Mouse (Mus musculus): ENCODE results near the gene 4930562C15Rik. TPM values are rescaled to one million over a fixed set of nuclear protein-coding genes. Genes with fewer than 3 reads are reported as not detected.

Gene 4930562C15Rik
- polyA plus RNA-seq, 1 experiment, result not detected

GRCm38 (mm10) chr16:4916608-4917007, 81.4 kb downstream of the 4930562C15Rik start:
- no peak overlapping the region for H3K27ac ChIP-seq (ENCODE audit: insufficient read depth, low read depth, low read length)
- 90% methylated on average over 2 of the region's 2 CpGs for WGBS
- H3K4me1 ChIP-seq (ENCODE audit: control insufficient read depth, insufficient read depth, insufficient read length, low read length), result peaks cover 4% of the 10 kb centered on the region; the same call in 1 of the 2 replicates
- TF ChIP-seq CTCF (IDR thresholded peaks at IDR 0.05; ENCODE audit: extremely low read depth, insufficient read length, insufficient replicate concordance, low read depth, low read length) (no peak), POLR2A (IDR thresholded peaks at IDR 0.05; ENCODE audit: low read depth, low read length) (no peak)
- peaks cover 50% of the 10 kb centered on the region for H3K36me3 ChIP-seq (ENCODE audit: control insufficient read depth, insufficient read depth, low read length)
- H3K4me3 ChIP-seq (ENCODE audit: low read depth, low read length), result no peak overlapping the region
- no peaks in the 10 kb centered on the region for H3K27me3 ChIP-seq (ENCODE audit: control insufficient read depth, insufficient read depth, low read length)

Other genes with a start within 250 kb of the 4930562C15Rik start
- gene Glis2, start 240.7 kb upstream of the 4930562C15Rik start, polyA plus RNA-seq (2012; rRNA removed), result 8.6 and 10.1 TPM in 2 replicates
- gene Pam16, start 210.4 kb upstream of the 4930562C15Rik start, polyA plus RNA-seq (2012; rRNA removed), result 6.0 and 8.7 TPM in 2 replicates
- 6.5 and 7.8 TPM in 2 replicates for gene Vasn, start 195.5 kb upstream of the 4930562C15Rik start, polyA plus RNA-seq (2012; rRNA removed)
- 10.2 and 13.7 TPM in 2 replicates for gene Dnaja3, start 195.4 kb upstream of the 4930562C15Rik start, polyA plus RNA-seq (2012; rRNA removed)
- gene Coro7, start 155.6 kb upstream of the 4930562C15Rik start, polyA plus RNA-seq (2012; rRNA removed), result 45.6 and 86.6 TPM in 2 replicates
- gene Nmral1, start 116.1 kb upstream of the 4930562C15Rik start, polyA plus RNA-seq (2012; rRNA removed), result 2.2 and 5.6 TPM in 2 replicates
- 11.8 and 21.2 TPM in 2 replicates for gene Hmox2, start 109.1 kb upstream of the 4930562C15Rik start, polyA plus RNA-seq (2012; rRNA removed)
- 51.7 and 87.4 TPM in 2 replicates for gene Cdip1, start 45.1 kb upstream of the 4930562C15Rik start, polyA plus RNA-seq (2012; rRNA removed)
- 21.0 and 37.1 TPM in 2 replicates for gene Ubald1, start 44.9 kb downstream of the 4930562C15Rik start, polyA plus RNA-seq (2012; rRNA removed)
- gene Mgrn1, start 50.8 kb downstream of the 4930562C15Rik start, polyA plus RNA-seq (2012; rRNA removed), result 81.9 and 164 TPM in 2 replicates
- gene Nudt16l1, start 103.3 kb downstream of the 4930562C15Rik start, polyA plus RNA-seq (2012; rRNA removed), result 23.7 and 42.6 TPM in 2 replicates
- gene Anks3, start 128.8 kb downstream of the 4930562C15Rik start, polyA plus RNA-seq (2012; rRNA removed), result 17.9 and 34.8 TPM in 2 replicates
- gene Sept12, start 162.4 kb downstream of the 4930562C15Rik start, polyA plus RNA-seq (2012; rRNA removed), result 0.15 TPM in 1 of 2 replicates, not detected in the other
- 173 and 472 TPM in 2 replicates for gene Smim22, start 171.9 kb downstream of the 4930562C15Rik start, polyA plus RNA-seq (2012; rRNA removed)
- 41.3 and 68.4 TPM in 2 replicates for gene Rogdi, start 178.1 kb downstream of the 4930562C15Rik start, polyA plus RNA-seq (2012; rRNA removed)
- gene Glyr1, start 214.4 kb downstream of the 4930562C15Rik start, polyA plus RNA-seq (2012; rRNA removed), result 21.2 and 39.0 TPM in 2 replicates
- 14.8 and 25.8 TPM in 2 replicates for gene Ubn1, start 214.6 kb downstream of the 4930562C15Rik start, polyA plus RNA-seq (2012; rRNA removed)

All from small intestine, adult 2 months (tissue).